Mouse (Mus musculus) limb, embryonic 15.5 days (tissue): ENCODE measurements around the gene Mast4. TPM values are rescaled to one million over a fixed set of nuclear protein-coding genes. Genes with fewer than 3 reads are reported as not detected.

Source experiments
- ATAC-seq: fragments of 200-750 bp; cut with Nextera tagmentation; 2 replicates; pipeline ENCODE4 v1.8.0; 2017; ENCODE audit warnings: low read depth, moderate TSS enrichment; ENCODE audit not compliant: insufficient number of reproducible peaks, low FRiP score, low TSS enrichment
- H3K27ac ChIP-seq: fragments of 300-500 bp; sonication (generic); 2 replicates; pipeline ENCODE4 v1.5.1; 2015; ENCODE audit warnings: moderate library complexity, mild to moderate bottlenecking, inconsistent platforms
- H3K27me3 ChIP-seq: fragments of 300-500 bp; sonication (generic); 2 replicates; pipeline ENCODE4 v1.6.1; 2015; ENCODE audit warnings: inconsistent platforms
- H3K36me3 ChIP-seq: fragments of 300-500 bp; sonication (generic); 2 replicates; pipeline ENCODE4 v1.6.1; 2015; ENCODE audit warnings: inconsistent platforms
- H3K4me1 ChIP-seq: fragments of 300-500 bp; sonication (generic); 2 replicates; pipeline ENCODE4 v1.6.1; 2015; ENCODE audit warnings: inconsistent platforms
- H3K4me2 ChIP-seq: fragments of 300-500 bp; sonication (generic); 2 replicates; pipeline ENCODE4 v1.6.1; 2015; ENCODE audit warnings: mild to moderate bottlenecking, inconsistent platforms
- H3K4me3 ChIP-seq: fragments of 300-500 bp; sonication (generic); 2 replicates; pipeline ENCODE4 v1.5.1; 2015; ENCODE audit warnings: mild to moderate bottlenecking, inconsistent platforms
- H3K9ac ChIP-seq: fragments of 300-500 bp; sonication (generic); 2 replicates; pipeline ENCODE4 v1.6.1; 2015; ENCODE audit warnings: inconsistent platforms
- H3K9me3 ChIP-seq: fragments of 300-500 bp; sonication (generic); 2 replicates; pipeline ENCODE4 v1.6.1; 2016; ENCODE audit warnings: inconsistent platforms
- WGBS: fragments of 180-500 bp; shearing (Covaris S2); methylation state at CpG from one replicate; pipeline ENCODE4 v1.1.7; 2015; 5-methylcytosine and 5-hydroxymethylcytosine counted together
- polyA plus RNA-seq: library from polyadenylated mRNA; unstranded; fragments of >200 nt; fragmentation: Nextera tagmentation; extraction: Ambion mirVana; gene quantifications from 2 replicates; pipeline ENCODE4 v1.2.1, GENCODE M21; 2015

Gene Mast4
- polyA plus RNA-seq, 1 experiment from 2014 or later = 26.3 TPM

DNA sequence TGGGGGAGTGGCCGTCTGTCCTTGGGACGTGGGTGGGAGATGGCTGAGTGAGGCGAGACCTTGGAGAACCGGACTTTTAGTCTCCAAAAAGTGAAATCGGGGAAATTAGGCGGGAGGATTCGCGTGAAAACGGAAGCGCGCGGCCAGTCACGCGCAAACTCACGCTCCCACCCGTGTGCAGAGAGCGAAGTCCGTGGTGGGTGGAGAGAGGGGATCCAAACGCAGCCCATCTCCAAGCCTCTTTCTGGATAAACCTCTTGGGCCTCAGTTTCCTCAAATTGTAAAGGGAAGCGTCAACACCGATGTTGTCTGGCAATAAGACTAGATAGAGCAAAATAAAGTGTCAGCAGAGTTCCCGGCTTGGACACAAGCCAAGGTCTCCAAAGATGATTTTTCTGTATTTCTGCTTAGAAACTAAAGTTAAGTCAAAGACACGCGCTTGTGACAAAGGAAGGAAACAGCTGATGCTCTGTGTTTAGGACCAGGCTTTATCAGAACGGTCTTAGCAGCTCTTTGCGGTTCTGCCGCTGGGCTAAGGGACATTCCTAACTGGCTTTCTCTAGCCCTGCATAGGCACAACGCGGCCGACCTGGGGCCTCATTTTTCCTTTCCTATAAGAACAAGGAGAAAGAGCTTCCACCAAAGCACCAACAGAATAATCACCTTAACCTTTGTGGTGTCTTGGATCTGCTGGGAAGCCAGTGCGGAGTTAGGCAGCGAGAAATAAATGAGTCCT is 594 bp upstream of the Mast4 start:
- Histone ChIP-seq H3K9ac (peak overlapping the region; percentile 68), H3K4me3 (peak overlapping the region; percentile 76), H3K4me1 (peaks cover 25% of the 10 kb centered on the region), H3K27me3 (peaks cover 30% of the 10 kb centered on the region), H3K4me2 (peak overlapping the region; percentile 95), H3K27ac (no peak overlapping the region), H3K9me3 (no peaks in the 10 kb centered on the region), H3K36me3 (no peaks in the 10 kb centered on the region)
- ATAC-seq = no peak
- 3% methylated on average over 32 of the region's 32 CpGs for WGBS

- H3K9me3 ChIP-seq = no peaks in the 10 kb centered on the region
- H3K27me3 ChIP-seq = peaks cover 30% of the 10 kb centered on the region
- 0 out of 2 replicates have a peak overlapping the region, but pooled peaks have one; percentile 39 for H3K27ac ChIP-seq
- peak; percentile 56; the same call in 1 of the 2 replicates for ATAC-seq
- under 1% methylated on average over 73 of the region's 74 CpGs for WGBS
- peak overlapping the region; percentile 95 for H3K4me2 ChIP-seq
- peaks cover 25% of the 10 kb centered on the region for H3K4me1 ChIP-seq
- no peaks in the 10 kb centered on the region for H3K36me3 ChIP-seq
- H3K4me3 ChIP-seq = peak overlapping the region; percentile 76
- peak overlapping the region; percentile 68 for H3K9ac ChIP-seq
These were observed 501 bp downstream of the Mast4 start for GRCm38 (mm10) chr13:103333601-103334391.

DNA sequence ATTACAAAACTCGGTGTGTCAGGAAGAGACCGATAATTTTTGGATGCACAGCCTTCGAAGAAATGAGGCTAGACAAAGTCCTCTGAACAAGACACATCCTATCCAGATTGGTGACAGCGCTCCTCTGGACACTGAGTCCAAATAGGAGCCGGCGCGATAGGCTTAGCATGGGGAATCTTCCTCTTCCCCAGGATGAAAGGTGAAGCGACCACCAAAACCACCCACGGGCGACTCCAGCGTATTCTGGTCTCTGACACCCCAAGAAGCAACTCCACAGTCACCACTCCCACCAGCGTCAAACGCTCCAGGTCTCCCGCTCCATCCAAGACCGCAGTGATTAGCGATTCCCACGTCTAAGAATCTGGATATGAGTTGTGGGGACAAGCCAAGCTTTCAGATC is 1.1 kb downstream of the Mast4 start:
- Histone ChIP-seq H3K27ac (no peak overlapping the region), H3K4me3 (peak overlapping the region; percentile 76), H3K27me3 (peaks cover 30% of the 10 kb centered on the region), H3K9ac (peak overlapping the region; percentile 68), H3K36me3 (no peaks in the 10 kb centered on the region), H3K9me3 (no peaks in the 10 kb centered on the region), H3K4me2 (peak overlapping the region; percentile 95), H3K4me1 (peaks cover 28% of the 10 kb centered on the region)
- no peak for ATAC-seq
- 4% methylated on average over 17 of the region's 17 CpGs for WGBS

DNA sequence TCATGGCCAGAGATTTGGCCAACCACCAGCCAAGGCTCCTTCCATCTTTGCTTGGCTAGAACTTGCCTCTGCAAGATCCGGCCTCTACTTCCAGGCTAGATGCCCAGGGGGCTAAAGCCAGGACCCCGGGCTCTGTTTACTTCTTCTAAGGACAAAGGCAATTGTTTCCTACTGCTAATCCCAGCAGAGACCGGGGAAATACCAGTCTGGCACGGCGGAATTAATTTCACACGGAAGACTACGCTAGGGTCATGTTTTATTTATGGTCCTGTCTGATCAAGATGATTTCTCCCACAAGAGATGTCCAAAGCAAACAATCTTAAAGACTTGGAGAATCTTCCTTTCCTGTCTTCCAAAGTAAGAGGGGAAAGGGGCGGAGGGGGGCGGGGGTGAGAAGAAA is 1.6 kb downstream of the Mast4 start:
- peaks cover 30% of the 10 kb centered on the region for H3K27me3 ChIP-seq
- H3K4me2 ChIP-seq = peak overlapping the region; percentile 95
- H3K4me1 ChIP-seq = peaks cover 32% of the 10 kb centered on the region
- H3K4me3 ChIP-seq = peak overlapping the region; percentile 76
- 17% methylated on average over 9 of the region's 9 CpGs for WGBS
- H3K9ac ChIP-seq = no peak overlapping the region
- ATAC-seq = no peak
- no peak overlapping the region for H3K27ac ChIP-seq
- H3K36me3 ChIP-seq = no peaks in the 10 kb centered on the region
- no peaks in the 10 kb centered on the region for H3K9me3 ChIP-seq

GRCm38 (mm10) chr13:103331096-103331495 is 3.2 kb downstream of the Mast4 start:
- H3K27ac ChIP-seq = no peak overlapping the region
- WGBS = 49% methylated on average over 7 of the region's 7 CpGs
- H3K4me3 ChIP-seq = no peak overlapping the region
- no peak overlapping the region for H3K9ac ChIP-seq
- H3K4me2 ChIP-seq = no peak overlapping the region
- H3K4me1 ChIP-seq = peaks cover 37% of the 10 kb centered on the region
- no peaks in the 10 kb centered on the region for H3K9me3 ChIP-seq
- H3K27me3 ChIP-seq = peaks cover 23% of the 10 kb centered on the region
- H3K36me3 ChIP-seq = no peaks in the 10 kb centered on the region
- no peak for ATAC-seq

DNA sequence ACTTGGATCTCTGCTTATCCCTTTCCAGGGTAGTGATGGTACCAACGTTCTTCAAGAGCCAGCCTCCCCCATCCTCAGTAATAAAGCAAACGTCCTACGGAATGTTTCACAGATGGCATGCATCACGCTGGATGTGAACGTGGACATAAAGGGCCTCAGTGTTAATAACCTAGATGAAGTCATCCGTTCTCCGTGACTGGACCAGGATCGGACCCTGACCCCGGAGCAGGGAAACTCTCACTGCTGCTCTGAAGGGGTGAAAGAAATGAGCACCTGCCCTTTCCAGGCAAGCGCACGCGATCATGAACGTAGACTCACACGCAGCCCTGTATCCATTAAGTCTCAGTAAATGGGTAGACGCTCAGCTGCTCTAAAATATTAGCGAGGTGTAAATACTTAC is 6.0 kb downstream of the Mast4 start:
- WGBS = 55% methylated on average over 16 of the region's 16 CpGs
- Histone ChIP-seq H3K9ac (no peak overlapping the region), H3K4me1 (peaks cover 21% of the 10 kb centered on the region), H3K4me2 (no peak overlapping the region), H3K27me3 (peaks cover 7% of the 10 kb centered on the region; the same call in 1 of the 2 replicates), H3K36me3 (no peaks in the 10 kb centered on the region), H3K9me3 (no peaks in the 10 kb centered on the region), H3K27ac (no peak overlapping the region), H3K4me3 (no peak overlapping the region)
- no peak for ATAC-seq

DNA sequence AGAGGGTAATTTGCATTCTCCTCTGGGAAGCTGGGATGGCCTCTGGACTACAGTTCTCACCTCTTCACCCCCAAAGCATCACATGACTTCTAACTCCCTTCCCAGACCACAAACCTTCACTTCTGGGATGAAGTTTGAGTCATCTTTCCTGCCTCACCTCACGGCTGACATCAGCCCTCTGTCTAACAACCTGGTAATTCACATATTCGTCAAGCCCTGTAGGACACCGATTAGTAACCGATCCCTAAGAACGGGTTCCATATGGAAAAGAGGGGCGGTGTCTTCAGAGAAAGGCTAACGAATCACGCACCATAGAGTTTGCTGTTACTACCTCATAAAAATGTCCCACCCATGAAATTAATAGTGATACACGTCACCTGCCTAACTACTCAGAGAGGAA is 6.5 kb downstream of the Mast4 start:
- Histone ChIP-seq H3K4me1 (peaks cover 16% of the 10 kb centered on the region), H3K9ac (no peak overlapping the region), H3K36me3 (no peaks in the 10 kb centered on the region), H3K4me3 (no peak overlapping the region), H3K9me3 (no peaks in the 10 kb centered on the region), H3K27me3 (peaks cover 7% of the 10 kb centered on the region; the same call in 1 of the 2 replicates), H3K27ac (no peak overlapping the region), H3K4me2 (no peak overlapping the region)
- WGBS = 31% methylated on average over 9 of the region's 9 CpGs
- ATAC-seq = no peak

DNA sequence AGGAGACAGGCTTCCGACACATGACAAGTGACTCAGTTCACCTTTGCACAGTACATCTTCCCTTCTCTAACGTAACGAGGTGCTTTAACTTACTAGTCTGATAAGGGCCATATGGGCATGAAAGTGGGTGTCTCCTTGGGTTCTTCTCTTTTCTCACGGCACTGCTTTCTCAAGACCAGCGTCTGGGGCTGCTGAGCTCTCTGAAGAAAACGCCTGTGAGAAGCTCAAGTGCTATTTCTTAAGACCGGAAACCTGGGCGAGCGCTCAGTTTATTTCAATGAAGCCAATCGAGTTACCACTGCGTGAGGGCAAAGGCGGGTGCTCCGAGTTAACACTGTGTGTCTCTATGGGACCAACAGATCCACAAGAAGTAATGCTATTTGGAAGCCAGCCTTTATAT is 8.1 kb downstream of the Mast4 start:
- WGBS = 87% methylated on average over 13 of the region's 13 CpGs
- Histone ChIP-seq H3K4me1 (peaks cover 12% of the 10 kb centered on the region), H3K27me3 (no peaks in the 10 kb centered on the region; the same call in 1 of the 2 replicates), H3K9ac (no peak overlapping the region), H3K4me2 (no peak overlapping the region), H3K36me3 (no peaks in the 10 kb centered on the region), H3K27ac (no peak overlapping the region), H3K9me3 (no peaks in the 10 kb centered on the region), H3K4me3 (no peak overlapping the region)
- ATAC-seq = no peak

GRCm38 (mm10) chr13:103319881-103320280 is 14.4 kb downstream of the Mast4 start:
- no peak for ATAC-seq
- no peak overlapping the region for H3K4me2 ChIP-seq
- 81% methylated on average over 9 of the region's 9 CpGs for WGBS
- no peak overlapping the region for H3K9ac ChIP-seq
- H3K27ac ChIP-seq = no peak overlapping the region
- no peaks in the 10 kb centered on the region for H3K9me3 ChIP-seq
- no peak overlapping the region for H3K4me3 ChIP-seq
- no peaks in the 10 kb centered on the region for H3K36me3 ChIP-seq
- H3K27me3 ChIP-seq = no peaks in the 10 kb centered on the region
- peaks cover 12% of the 10 kb centered on the region for H3K4me1 ChIP-seq

DNA sequence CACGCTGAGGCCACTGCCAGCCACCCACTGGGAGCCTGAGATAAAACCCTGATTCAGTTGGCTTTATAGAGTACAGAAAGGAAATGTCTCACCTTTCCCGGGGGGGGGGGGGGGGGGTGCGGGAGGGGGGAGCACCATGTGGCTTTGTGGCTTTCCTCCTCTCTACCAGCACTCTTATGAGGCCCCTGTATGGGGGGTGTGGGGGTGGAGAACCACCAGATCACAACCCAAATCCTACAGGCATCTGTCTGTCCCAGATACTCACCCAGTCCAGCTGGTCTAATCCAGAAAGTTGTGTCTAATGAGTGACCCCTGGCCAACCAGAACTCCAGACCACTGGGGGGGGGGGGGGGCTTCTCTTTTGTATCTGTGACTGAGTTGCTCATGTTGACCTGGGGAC is 15.0 kb downstream of the Mast4 start:
- no peak overlapping the region for H3K9ac ChIP-seq
- WGBS = 2% methylated on average over 2 of the region's 3 CpGs
- no peaks in the 10 kb centered on the region for H3K9me3 ChIP-seq
- no peak overlapping the region for H3K4me2 ChIP-seq
- H3K36me3 ChIP-seq = no peaks in the 10 kb centered on the region
- no peak overlapping the region for H3K4me3 ChIP-seq
- H3K4me1 ChIP-seq = peaks cover 12% of the 10 kb centered on the region
- no peak overlapping the region for H3K27ac ChIP-seq
- no peak for ATAC-seq
- no peaks in the 10 kb centered on the region for H3K27me3 ChIP-seq

DNA sequence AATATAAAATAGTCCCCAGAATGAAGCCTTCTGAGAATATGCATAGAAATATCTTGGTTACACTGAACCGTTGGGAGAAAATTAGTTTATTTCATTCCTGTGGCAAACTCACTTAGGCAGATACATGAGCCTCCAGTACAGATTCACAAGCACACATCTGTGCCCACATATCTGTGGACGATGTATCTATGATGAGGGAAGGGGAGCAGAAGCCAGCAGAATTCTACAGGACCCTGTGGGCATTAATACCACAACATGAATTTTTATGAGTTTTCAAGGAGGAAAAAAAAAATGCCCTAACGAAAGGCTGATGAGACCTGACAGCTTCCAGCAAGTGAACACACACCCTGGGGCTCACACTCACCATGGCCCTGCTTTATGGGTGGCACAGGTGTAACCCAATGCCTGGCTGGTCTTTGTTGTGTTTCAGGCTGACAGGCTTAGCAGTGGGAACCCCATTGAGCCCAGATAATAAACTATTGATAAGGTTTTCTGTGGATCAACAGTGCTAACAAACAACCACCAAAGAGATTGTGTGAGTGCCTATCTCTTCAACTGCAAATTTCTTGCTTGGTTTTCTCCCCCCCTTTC is 17.4 kb downstream of the Mast4 start:
- H3K27me3 ChIP-seq = no peaks in the 10 kb centered on the region
- ATAC-seq = no peak
- H3K36me3 ChIP-seq = no peaks in the 10 kb centered on the region
- H3K4me3 ChIP-seq = no peak overlapping the region
- no peaks in the 10 kb centered on the region for H3K9me3 ChIP-seq
- 43% methylated on average over 3 of the region's 3 CpGs for WGBS
- no peak overlapping the region for H3K4me2 ChIP-seq
- peaks cover 12% of the 10 kb centered on the region for H3K4me1 ChIP-seq
- no peak overlapping the region for H3K27ac ChIP-seq
- no peak overlapping the region for H3K9ac ChIP-seq
